Mouse (Mus musculus): ENCODE results near the gene Gna14.

Gna14 gene

DNA sequence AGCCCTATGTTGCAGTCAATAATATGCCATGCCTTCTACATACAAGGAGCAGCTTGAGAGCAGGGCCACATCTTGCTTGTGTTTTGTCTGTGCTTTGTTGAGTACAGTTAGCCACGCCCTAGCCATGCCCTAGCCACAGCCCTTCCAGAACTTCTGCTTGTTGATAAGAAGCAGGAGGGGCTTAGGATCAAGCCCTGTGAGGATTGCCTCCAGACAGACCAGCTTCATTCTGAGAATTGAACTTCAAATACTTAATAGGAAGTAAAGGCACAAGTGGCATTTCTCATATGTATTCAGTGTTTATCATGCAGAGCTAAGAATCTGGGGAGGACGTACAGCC is 75.5 kb downstream of the Gna14 start:
- DNase-seq (ENCODE audit: extremely low spot score): no peak

DNA sequence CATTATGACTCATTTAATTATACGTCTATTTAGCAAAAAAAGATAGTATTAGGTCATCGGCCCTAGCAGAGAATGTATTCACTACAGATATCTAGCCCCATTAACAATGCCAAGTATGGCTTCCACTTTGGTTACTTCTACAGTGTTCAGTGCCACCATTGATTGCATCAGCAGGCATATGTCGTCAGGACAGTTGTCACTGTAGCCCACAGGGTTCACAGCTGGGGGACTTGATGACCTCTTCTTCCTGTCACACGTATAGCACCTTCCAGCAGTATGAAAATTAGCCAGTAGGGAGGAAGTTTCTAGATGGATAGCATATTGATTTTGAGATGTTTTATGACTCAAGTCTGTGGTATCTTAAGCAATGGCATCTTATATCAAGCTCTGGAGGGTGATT is 78.6 kb downstream of the Gna14 start:
- no peak for DNase-seq (ENCODE audit: extremely low spot score)

DNA sequence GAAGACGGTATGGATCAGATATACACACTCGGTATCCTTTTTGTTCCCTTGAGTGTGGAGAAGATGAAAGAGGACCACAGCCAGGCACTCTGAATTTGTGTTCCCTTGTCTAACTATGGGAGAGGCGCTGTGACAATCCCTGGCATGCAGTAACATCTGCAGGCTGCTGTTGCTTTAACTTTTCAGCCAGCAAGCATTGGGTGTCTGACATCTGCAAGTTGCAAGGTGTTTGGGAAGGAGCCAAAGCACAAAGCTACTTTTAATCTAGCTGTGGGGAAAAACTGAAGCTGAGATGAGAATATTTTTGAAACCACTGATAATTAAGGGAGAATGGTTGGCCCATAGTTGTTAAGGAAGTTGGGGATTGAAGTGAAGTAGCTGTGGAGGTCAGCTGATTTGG is 83.0 kb downstream of the Gna14 start:
- no peak for DNase-seq (ENCODE audit: extremely low spot score)

GRCm38 (mm10) chr19:16520608-16521007 is 85.0 kb downstream of the Gna14 start:
- DNase-seq (ENCODE audit: extremely low spot score): no peak

DNA sequence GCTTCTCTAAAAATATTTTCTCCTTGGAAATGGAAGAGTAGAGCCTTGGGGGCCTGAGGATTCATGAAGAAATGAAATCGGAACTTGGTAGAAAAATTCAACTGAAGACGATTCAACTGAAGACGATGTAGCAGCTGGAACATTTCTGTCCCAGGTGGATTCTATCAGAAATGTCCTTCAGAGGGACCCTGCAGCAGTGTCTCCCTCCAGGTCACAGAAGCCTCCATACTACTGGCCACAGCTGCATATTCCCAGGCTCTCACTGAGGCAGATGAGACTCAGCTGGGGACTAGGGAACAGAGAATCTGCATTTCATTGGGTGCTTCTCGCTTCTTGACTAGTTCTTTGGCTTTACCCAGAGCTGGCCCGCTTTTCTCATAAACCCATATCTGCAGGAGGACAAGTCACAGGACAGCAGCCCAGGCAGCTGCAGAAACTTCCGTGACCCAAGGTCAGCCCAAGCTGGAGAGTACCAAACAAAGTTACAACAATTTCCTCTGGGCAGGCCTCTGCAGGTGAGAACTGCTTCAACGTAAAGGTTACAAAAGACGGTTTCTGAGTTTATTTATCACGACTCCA is 90.8 kb downstream of the Gna14 start:
- no peak for DNase-seq (ENCODE audit: extremely low spot score)

GRCm38 (mm10) chr19:16527031-16527430 is 91.5 kb downstream of the Gna14 start:
- DNase-seq (ENCODE audit: extremely low spot score): no peak

- no peak for DNase-seq (ENCODE audit: extremely low spot score)
Observed at GRCm38 (mm10) chr19:16528225-16528828, 92.8 kb downstream of the Gna14 start.

GRCm38 (mm10) chr19:16529293-16529920 is 93.8 kb downstream of the Gna14 start:
- no peak for DNase-seq (ENCODE audit: extremely low spot score)

GRCm38 (mm10) chr19:16529999-16530398 is 94.4 kb downstream of the Gna14 start:
- no peak for DNase-seq (ENCODE audit: extremely low spot score)

- DNase-seq (ENCODE audit: extremely low spot score): no peak
Observed at GRCm38 (mm10) chr19:16534311-16534710, 98.7 kb downstream of the Gna14 start.

DNA sequence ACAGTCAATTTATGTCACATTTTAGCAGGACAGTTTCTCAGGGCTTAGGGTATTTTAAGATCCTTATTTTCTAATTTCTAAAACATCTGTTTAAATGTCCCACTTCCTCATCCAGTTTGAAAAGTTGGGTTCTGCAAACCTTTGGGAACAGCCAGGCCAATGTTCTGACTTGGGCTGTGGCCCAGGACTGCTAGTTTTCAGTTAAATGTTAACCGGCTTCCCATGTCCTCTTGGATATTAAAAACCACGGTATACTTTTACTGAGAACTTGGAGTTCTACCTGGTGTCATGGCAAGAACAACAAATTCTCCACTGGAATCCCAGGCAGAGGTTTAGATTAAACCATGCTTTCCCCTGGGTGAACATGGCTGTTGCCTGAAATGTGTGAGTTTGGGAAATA is 102.9 kb downstream of the Gna14 start:
- no peak for DNase-seq (ENCODE audit: extremely low spot score)

- no peak for DNase-seq (ENCODE audit: extremely low spot score)
Observed at GRCm38 (mm10) chr19:16543688-16544087, 108.1 kb downstream of the Gna14 start.

DNA sequence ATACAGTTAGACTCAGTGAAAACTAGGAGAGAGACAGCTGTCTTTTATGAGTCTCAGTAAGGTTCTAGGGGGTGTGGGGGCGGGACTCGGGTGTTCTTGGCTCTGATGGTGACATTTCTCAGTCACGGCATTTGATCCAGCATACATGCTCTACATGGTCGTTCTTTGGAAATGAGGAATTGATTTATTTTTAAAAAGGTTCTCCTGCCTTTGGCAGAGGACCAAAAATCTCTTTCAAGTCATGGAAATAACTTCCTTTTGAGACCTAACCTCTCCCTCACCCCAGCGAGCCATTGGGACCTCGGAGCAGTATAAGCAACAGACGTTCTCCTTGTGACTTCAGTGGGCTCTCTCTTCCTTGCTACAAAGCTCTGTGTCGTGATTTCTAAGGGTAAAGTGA is 121.4 kb downstream of the Gna14 start:
- no peak for DNase-seq (ENCODE audit: extremely low spot score)

DNA sequence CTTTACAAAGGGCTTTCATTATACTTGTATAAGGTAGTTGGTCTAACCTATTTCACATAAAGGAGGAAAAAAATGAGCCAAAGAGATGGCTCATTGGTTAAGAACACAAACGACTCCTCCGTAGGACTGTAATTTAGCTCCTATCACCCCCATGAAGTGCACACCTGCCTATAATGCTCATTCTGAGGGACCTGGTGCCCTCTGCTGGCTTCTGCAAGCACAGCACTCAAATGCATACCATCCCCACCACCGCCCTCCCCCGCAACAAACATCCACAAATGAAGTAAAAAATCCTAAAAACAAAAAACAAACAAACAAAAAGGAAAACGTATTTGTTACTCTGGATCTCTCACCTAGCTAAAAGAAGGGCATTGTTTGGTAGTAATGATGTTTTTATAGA is 122.4 kb downstream of the Gna14 start:
- DNase-seq (ENCODE audit: extremely low spot score): peak; percentile 4

DNA sequence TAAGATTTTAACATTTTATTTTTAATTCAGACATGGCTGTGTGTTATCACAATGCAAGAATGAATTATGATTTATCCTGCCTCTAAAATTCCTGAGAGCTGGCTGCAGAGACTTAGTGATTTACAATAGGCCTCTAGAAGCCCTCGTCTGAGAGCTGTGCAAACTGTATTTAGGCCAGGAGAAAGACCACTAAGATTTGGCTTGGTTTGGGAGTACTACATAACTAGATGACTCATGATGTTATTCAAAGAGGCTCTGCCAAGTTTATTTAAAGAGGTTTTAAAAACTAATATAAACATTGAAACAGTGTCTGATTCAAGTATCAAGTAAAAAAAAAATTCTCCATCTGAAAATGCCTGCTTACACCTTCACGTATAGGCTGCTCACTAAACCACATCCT is 123.0 kb downstream of the Gna14 start:
- no peak for DNase-seq (ENCODE audit: extremely low spot score)

DNA sequence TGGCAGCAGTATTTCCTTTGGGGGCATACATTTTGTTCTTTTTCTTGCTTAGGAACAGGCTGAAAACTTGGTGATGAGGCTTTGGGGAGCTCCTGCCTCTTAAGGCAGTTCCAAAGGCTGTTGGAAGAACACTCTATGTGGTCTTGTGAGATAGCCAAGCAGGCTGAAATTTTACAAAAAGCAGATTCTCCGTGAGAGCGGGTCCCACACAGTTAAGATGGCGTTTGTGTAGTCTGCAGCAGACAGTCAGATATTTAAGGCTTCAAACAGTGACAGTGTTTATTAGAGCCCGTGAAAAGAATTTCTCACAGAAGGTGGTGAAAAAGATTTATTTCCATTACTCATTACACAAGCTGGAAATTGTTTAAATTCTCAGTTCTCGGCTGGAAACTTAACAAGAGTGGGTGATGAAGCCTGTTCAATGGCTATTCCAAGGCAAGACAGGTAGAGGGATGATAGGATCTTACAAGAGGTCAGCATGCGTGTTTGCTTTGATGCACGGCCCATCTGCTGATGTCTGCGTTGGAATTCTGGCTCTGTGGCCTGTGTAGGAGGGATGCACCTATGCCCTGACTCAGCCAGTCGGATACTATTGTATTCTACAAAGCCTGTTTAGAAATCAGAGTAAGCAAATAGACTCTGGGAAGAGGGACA is 123.8 kb downstream of the Gna14 start:
- no peak for DNase-seq (ENCODE audit: extremely low spot score)

GRCm38 (mm10) chr19:16562676-16563075 is 127.1 kb downstream of the Gna14 start:
- DNase-seq (ENCODE audit: extremely low spot score): no peak

DNA sequence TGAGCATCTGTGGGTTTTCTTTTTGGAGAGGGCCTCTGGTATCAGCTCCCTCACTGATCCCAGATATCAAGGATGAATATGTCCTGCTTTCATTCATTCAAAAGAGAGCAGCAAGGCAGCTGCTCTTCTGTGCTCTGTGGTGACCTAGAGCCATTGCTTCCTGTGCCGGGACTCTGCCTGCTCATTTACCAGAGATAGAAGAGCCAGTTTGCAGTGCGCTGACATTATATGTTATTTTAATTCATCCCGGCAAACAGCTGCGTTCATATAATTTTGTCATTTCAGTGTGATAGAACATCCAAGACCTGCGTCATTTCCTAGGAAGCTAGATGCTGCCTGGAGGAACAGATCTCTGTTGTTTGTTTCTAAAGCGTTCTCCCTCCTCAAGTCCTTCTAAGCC is 141.2 kb downstream of the Gna14 start:
- no peak for DNase-seq (ENCODE audit: extremely low spot score)

GRCm38 (mm10) chr19:16579656-16580260 is 144.2 kb downstream of the Gna14 start:
- no peak for DNase-seq (ENCODE audit: extremely low spot score)

DNA sequence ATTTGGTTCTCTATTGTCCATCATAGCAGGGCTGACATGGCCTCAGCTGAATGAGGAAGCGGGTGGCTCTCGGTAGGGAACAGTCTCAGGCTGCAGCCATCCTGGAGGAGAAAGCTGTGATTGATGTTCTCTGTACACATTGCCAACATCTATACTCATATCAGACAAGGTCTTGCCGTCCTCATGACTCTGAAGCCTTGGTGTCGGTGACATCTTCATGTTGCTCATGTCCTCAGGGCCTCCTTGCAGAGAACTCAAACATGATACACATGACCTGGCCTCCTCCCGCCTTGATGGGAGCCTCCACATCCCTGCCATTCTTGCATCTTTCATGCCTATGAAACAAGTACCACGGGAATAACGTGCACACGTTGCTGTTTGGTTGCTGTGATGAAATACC is 144.9 kb downstream of the Gna14 start:
- DNase-seq (ENCODE audit: extremely low spot score): no peak

DNA sequence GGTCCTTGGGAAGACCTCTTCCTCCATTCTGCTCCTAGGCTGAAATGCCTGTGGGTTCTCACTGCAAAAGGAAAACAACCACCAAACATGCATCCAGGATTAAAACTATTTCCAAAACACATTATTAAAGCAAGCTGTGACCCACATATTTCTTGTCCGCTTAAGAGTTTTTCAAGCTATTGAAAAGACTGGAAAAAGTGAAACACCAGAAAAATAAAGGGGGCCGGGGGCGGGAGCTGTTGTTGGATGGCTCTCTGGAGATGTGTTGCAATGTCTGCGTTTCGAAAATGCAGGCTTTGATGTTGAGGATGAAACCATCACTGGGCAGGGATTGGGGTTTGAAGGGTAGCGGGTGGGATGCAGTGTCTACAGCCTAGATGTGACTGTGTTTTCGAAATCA is 149.0 kb downstream of the Gna14 start:
- no peak for DNase-seq (ENCODE audit: extremely low spot score)

- DNase-seq (ENCODE audit: extremely low spot score): peak; percentile 47
Observed at GRCm38 (mm10) chr19:16585379-16585778, 149.8 kb downstream of the Gna14 start.

Data from embryo, embryonic 9.5 days (tissue).